Mouse (Mus musculus) adrenal gland, adult 2 months (tissue): ENCODE measurements around the gene Zc3h12a. TPM values are rescaled to one million over a fixed set of nuclear protein-coding genes. Genes with fewer than 3 reads are reported as not detected.
A peak's percentile ranks its signal among the peaks of the same experiment; 100 is the strongest.

ENCODE experiments used
- DNase-seq: peaks from one replicate; pipeline ENCODE4 v3.0.0; 2021
- polyA plus RNA-seq: library from polyadenylated mRNA; depleted of rRNA; stranded (reverse); fragments of >200 nt; gene quantifications from 2 replicates; pipeline ENCODE4 v1.2.3, GENCODE M21; 2012; rRNA removed
- total RNA-seq, 2 experiments: library from RNA; stranded (reverse); gene quantifications; 2 replicates each; pipeline ENCODE4 v1.2.3; 2021

Zc3h12a gene
- total and polyA plus RNA-seq, 3 experiments, result 6.0 to 7.8 (median 7.0) TPM

DNA sequence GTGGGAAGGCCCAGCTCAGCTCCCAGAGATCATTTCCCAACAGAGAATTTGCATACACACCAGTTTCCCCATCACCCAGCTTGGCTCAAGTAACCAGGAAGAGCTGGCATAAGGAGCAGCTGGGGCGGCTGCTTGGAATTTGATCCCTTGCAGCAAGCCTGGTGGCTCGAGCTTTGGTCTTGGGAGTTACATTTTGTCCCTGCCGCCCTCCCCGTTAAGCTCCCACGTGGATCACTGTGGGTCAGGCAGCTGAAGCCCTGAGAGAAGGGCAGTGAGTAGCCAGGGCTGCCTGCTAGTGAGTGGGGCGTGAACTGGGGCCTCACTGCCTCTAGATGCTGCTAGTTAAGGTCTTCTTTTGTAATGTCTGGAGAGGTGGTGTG lies 11.9 kb downstream of the Zc3h12a start:
- no peak for DNase-seq

DNA sequence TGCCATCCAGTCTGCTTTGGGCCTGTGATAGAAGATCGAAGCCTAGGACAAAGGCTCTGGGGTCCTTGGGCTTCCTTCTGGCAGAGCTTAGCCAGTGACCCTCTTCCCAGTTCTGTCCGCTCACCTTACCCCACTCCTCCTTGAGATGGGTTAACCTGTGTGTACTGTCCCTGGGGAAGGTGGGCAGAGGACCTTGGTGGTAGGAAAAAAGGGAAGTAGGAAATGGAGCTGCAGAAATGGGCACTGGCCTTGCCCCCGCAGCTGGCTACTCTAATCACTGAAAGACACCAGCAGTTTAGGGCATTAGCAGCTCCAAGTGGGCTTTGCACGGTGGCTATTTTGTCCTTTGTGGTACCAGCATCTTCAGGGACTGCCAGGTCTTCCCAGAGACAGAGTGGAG lies 12.6 kb downstream of the Zc3h12a start:
- DNase-seq, result no peak

DNA sequence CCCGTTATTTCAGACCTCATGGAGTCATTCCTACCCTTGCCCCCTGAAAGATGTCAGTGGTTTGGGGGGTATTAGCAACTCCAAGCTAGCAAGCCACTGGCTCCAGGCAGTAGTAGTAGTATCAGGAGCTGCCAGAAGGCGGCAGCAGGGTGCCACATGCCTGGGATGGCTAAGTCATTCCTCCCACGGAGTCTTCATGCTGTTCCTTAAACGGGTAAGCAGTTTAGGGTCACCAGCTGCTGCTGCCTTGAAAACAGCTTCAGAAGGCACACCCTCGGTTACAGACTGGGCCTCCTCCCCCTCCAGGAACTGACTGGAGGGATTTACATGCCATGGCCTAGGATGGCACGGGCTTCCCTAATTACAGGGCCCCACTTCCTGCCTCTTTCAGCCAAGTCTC lies 13.0 kb downstream of the Zc3h12a start:
- peak; percentile 88 for DNase-seq

DNA sequence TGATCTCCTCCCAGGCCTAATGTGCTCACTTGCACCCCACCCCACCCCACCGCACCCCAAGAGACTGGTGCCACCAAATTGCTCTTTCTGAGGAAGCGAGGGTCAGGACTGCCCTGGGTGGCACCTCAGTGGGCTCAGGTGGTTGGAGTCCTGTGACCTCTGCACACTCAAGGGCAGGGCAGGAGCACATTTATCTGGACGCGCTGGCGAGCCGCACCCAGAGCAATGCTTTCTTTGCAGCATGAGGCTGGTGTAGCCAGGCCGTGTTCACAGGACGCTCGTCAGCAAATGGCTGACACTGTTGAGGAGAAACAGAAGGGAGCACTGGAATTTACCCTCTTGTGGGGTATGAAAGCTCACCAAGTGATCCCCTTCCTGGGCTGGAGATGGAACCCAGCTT lies 22.3 kb downstream of the Zc3h12a start:
- DNase-seq, result no peak

DNA sequence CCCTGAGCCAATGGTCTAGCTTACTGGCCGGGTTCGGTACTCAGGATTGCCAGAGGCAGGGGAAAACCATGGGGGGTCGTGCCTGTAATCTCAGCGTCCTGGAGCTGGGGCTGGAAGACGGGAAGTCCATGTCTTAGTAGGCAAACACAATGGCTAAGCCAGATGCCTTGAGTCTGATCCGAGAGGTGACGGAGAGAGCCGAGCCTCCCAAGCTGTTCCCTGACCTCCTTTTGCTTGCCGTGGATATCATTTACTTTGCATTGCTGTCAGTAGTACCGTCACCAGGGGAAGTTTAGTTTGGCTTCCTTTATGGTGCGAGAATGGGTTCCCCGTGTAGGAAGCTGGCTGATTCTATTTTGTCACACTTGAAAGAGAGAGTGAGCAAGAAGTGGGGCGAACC lies 26.3 kb downstream of the Zc3h12a start:
- no peak for DNase-seq

DNA sequence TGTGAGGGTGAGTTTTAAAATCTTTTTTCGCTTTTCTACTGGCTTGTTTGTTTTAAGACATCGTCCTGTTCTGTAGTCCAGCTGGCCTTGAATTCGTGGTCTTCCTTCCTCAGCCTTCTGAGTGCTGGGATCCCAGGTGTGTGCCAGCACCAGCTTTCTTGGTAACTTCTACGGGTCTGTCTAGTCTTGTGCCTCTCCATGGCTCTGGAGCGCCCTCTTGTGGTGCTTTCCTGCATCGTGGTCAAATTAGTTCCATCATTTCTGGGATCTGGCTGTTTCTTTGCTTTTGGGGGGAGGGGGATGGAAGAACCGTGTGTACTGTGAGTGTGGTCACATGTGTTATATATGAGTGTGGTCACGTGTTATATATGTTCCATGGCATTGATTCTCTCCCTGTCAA lies 28.2 kb downstream of the Zc3h12a start:
- peak; percentile 76 for DNase-seq

DNA sequence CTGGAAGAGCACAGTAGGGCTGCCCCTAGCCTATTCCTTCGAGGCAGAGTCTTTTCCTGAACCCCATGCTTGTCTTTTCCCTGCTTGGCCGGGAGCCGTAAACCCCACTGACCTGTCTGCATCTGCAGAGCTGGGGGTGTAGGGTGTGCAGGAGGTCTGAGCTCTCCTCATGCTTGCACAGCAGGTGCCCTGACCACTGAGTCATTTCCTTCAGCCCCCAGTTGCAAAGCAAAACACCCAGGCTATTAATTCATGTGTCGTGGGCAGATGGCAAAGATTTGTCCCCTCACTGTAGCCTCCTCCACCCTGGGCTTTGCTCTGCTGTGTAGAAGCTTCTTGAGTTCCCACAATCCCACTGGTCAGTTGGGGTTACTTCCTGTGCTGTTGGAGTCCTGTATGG lies 30.2 kb downstream of the Zc3h12a start:
- no peak for DNase-seq

DNA sequence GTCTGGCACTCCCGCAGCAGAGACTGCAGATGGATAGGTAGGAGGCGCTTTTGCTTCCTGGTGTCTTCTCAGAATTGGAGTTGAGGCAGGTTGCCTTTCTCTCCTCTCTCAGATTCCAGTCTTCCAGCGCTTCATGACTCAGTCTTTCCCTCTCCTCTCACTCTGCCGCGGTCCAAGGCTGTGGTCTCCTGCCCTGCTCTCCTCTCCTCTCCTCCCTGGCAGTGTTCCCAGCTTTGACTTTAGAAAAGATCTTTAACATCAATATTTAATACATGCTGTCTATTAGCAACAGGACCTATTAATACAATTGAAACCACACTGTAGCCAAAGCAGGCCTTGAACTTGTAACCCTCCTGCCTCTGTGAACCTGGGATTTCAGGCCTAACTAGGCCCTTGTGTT lies 31.6 kb downstream of the Zc3h12a start:
- DNase-seq, result peak; percentile 70

DNA sequence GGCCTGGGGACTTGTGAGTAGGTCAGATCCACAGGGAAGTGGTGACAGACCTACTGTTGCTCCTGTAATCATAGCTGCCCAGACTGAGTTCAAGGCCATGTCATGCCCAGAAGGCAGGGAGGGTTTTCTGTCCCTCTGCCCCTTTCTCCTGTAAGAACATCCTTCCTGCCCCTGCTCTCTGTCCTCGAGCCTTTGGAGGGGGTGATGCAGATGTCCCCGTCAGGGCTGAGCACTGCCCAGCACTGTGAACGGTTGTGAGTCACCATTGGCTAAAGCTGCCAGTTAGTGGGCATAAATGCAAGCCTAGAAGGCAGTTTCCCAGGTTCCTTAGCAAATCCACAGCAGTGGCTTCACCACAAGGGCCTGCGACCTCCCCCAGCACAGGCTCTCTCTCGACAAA lies 34.6 kb downstream of the Zc3h12a start:
- peak; percentile 34 for DNase-seq

DNA sequence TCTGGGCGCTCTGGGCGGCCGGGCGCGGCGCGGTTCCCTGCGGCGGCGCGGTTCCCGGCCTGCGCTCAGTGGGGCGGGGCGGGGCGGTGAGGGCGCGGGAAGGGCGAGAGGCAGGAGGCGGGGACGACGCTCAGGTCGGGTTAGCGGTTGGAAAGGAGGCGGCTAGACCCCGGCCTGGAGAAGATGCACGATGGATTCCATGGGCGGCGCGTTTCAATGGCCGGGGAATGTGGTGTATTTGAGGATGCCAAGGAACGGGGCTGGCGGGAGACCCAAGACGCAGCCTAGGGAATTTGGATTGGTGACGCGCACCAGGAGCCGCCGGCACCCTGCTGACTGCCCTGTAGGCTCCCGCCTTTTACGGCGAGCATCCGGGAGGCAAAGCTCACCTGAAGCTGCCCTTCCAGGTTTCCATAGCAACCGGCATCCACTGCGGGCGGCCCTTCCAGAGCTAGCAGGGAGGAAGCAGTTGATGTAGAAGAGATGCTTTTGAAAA lies 42.2 kb downstream of the Zc3h12a start:
- DNase-seq, result no peak

DNA sequence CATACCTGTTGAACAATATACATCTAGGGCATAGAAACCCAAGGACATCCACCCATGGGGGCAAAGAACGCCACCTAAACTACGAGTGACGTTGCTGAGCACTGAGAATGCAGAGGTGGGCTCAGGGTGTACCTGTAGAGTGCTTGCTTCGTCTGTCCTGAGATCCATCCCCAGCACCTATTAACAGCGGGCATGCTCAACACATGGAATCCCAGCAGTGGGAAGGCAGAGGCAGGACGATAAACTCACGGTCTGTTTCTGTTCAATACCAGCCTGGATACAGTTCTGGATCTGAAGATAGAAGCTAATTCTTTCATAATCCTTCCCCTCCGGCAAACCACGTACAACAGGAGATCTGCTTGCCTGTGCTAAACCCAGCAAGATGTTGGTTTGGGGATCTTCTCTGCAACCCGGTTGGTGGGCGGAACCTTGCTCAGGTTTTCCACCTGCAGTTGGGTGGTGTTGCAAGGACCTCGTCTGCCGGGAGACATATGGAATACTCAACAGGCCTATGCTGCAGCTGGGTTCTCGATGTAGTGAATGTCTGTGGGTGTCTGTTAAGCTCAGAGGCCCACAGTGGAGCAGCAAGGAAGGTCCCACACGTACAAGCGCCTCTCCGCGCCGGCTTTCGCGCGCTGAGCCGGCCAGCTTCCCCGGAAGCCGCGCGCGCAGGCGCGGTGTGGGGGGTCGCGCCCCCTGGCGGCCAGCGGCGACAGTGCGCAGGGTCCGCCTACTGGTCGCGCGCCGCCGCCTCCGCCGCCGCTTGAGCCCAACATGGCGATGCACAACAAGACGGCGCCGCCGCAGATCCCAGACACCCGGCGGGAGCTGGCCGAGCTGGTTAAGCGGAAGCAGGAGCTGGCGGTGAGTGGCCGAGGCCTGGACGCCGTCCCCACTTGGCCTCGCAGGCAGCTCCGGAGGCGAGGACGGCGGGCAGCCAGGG lies 43.0 kb downstream of the Zc3h12a start, which contains the start of gene Meaf6:
TSS of gene Meaf6 (plus strand) at position 732 of the 943 bp plus-strand sequence.
- peak; percentile 96 for DNase-seq

DNA sequence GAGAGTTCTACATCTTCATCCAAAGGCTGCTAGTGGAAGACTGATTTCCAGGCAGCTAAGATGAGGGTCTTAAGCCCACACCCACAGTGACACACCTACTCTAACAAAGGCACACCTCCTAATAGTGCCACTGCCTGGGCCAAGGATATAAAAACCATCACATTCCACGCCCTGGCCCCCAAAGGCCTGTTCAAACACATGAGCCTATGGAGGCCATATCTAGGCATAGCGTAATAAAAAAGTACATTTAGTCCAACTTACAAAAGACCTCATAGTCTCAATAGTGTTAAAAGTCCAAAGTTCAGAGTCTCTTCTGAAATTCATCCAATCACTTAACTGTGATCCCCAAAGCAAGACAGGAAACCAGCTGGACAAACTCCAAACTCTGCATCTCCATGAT lies 48.9 kb downstream of the Zc3h12a start:
- DNase-seq, result no peak

DNA sequence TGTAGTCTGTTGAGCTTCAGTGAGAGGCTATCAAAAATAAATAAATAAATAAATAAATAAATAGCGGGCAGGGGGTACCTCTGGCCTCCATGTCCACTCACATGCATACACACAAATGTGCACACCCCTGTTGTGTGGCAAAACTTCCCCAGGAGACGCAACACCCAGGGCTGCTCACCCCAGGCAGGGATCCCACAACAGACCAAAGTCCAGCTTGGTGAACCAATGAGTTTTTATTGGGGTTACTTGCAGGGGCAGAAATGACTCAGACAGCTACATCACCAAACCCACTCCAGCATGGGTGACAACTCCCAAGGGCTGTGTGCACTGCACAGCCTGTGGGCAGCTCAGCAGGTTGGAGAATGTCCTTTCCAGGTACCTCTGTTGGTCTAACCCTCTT lies 49.9 kb downstream of the Zc3h12a start:
- no peak for DNase-seq

Other genes starting within 250 kb of the Zc3h12a start
- 1 to 10 TPM; 1.7 to 2.9 TPM for gene Epha10, start 246.9 kb downstream of the Zc3h12a start, total RNA-seq
- gene Epha10, start 246.9 kb downstream of the Zc3h12a start, polyA plus RNA-seq, result 3.3 TPM in 2 replicates
- gene 9930104L06Rik, start 190.8 kb downstream of the Zc3h12a start, total RNA-seq, result 10 to 100 TPM; 10.3 to 15.3 TPM
- gene 9930104L06Rik, start 190.8 kb downstream of the Zc3h12a start, polyA plus RNA-seq, result 13.2 and 21.1 TPM in 2 replicates
- gene Cdca8, start 188.5 kb downstream of the Zc3h12a start, total RNA-seq, result 1 to 10 TPM; 2.0 to 4.8 TPM
- gene Cdca8, start 188.5 kb downstream of the Zc3h12a start, polyA plus RNA-seq, result 3.7 and 4.1 TPM in 2 replicates
- gene Rspo1, start 141.4 kb downstream of the Zc3h12a start, total RNA-seq, result 1 to 10 TPM; 5.1 to 7.5 TPM
- gene Rspo1, start 141.4 kb downstream of the Zc3h12a start, polyA plus RNA-seq, result 6.8 and 7.1 TPM in 2 replicates
- 10 to 100 TPM; 41.5 to 59.6 TPM for gene Gnl2, start 111.3 kb downstream of the Zc3h12a start, total RNA-seq
- 6.6 and 7.2 TPM in 2 replicates for gene Gnl2, start 111.3 kb downstream of the Zc3h12a start, polyA plus RNA-seq
- not detected for gene Dnali1, start 62.1 kb downstream of the Zc3h12a start, total RNA-seq
- gene Dnali1, start 62.1 kb downstream of the Zc3h12a start, polyA plus RNA-seq, result 0.06 TPM in 1 of 2 replicates, not detected in the other
- gene Snip1, start 61.2 kb downstream of the Zc3h12a start, total RNA-seq, result 10 to 100 TPM; 18.3 to 19.3 TPM
- gene Snip1, start 61.2 kb downstream of the Zc3h12a start, polyA plus RNA-seq, result 6.1 TPM in 2 replicates
- 10 to 100 TPM; 29.9 to 30.6 TPM for gene Meaf6, start 42.7 kb downstream of the Zc3h12a start, total RNA-seq
- gene Meaf6, start 42.7 kb downstream of the Zc3h12a start, polyA plus RNA-seq, result 4.3 and 6.4 TPM in 2 replicates